Mouse (Mus musculus): ENCODE data around the gene 4931428L18Rik.

DNA sequence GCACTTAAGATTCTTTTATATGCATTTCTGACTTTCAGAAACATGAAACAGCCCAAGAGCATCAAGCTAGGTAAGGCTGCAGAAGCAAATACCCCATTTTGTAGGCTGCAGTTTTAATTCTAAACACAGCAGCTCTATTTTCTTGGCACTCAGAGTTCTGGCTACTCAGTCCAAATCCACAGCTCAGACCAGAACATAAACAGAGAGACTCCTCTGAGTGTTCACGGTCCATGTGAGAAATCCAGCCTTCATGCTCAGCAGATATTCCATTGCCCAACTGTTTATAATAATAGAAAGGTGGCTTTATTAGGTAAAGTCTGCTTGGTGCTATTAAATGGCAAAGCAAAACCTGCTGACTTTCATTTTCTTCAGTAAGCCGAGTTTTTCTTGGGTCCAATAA, 120.2 kb downstream of the 4931428L18Rik start:
- no peak for TF ChIP-seq CTCF (IDR thresholded peaks at IDR 0.05; ENCODE audit: low read depth, low read length)
- TF ChIP-seq POLR2A (IDR thresholded peaks at IDR 0.05; ENCODE audit: insufficient read depth, low read length) = no peak
- TF ChIP-seq EP300 (IDR thresholded peaks at IDR 0.05; ENCODE audit: insufficient read depth, low read depth, low read length) = no peak

All from ES-Bruce4 (cell line).